Mouse (Mus musculus) heart, embryonic 12.5 days (tissue): ENCODE results near the gene Rac2. TPM values are rescaled to one million over a fixed set of nuclear protein-coding genes. Genes with fewer than 3 reads are reported as not detected.

Source experiments
- ATAC-seq: fragments of 200-750 bp; cut with Nextera tagmentation; 2 replicates; pipeline ENCODE4 v1.8.0; 2017; ENCODE audit warnings: moderate TSS enrichment, moderate library complexity; ENCODE audit not compliant: insufficient number of reproducible peaks, low FRiP score
- H3K27ac ChIP-seq: fragments of 300-500 bp; sonication (generic); 2 replicates; pipeline ENCODE4 v1.5.1; 2016; ENCODE audit warnings: mild to moderate bottlenecking, moderate library complexity; ENCODE audit not compliant: poor library complexity, severe bottlenecking
- H3K27me3 ChIP-seq: fragments of 300-500 bp; sonication (generic); replicated peaks from 2 replicates; pipeline ENCODE4 v1.6.1; 2016; ENCODE audit warnings: mild to moderate bottlenecking, moderate library complexity
- H3K36me3 ChIP-seq: fragments of 300-500 bp; sonication (generic); 2 replicates; pipeline ENCODE4 v1.6.1; 2016; ENCODE audit warnings: mild to moderate bottlenecking, moderate library complexity
- H3K4me1 ChIP-seq: fragments of 300-500 bp; sonication (generic); replicated peaks from 2 replicates; pipeline ENCODE4 v1.6.1; 2016; ENCODE audit warnings: mild to moderate bottlenecking
- H3K4me2 ChIP-seq: fragments of 300-500 bp; sonication (generic); 2 replicates; pipeline ENCODE4 v1.6.1; 2016; ENCODE audit warnings: mild to moderate bottlenecking, moderate library complexity
- H3K4me3 ChIP-seq: fragments of 300-500 bp; sonication (generic); 2 replicates; pipeline ENCODE4 v1.5.1; 2016; ENCODE audit warnings: mild to moderate bottlenecking
- H3K9ac ChIP-seq: fragments of 300-500 bp; sonication (generic); 2 replicates; pipeline ENCODE4 v1.6.1; 2016; ENCODE audit warnings: mild to moderate bottlenecking, moderate library complexity
- H3K9me3 ChIP-seq: fragments of 300-500 bp; sonication (generic); replicated peaks from 2 replicates; pipeline ENCODE4 v1.6.1; 2016; ENCODE audit warnings: mild to moderate bottlenecking, moderate library complexity
- WGBS: fragments of 180-500 bp; shearing (Covaris S2); methylation state at CpG from one replicate; pipeline ENCODE4 v1.1.7; 2016; 5-methylcytosine and 5-hydroxymethylcytosine counted together
- polyA plus RNA-seq: library from polyadenylated mRNA; unstranded; fragments of >200 nt; fragmentation: Nextera tagmentation; extraction: Ambion mirVana; gene quantifications from 2 replicates; pipeline ENCODE4 v1.2.1, GENCODE M21; 2016

The Rac2 gene
- polyA plus RNA-seq, 1 experiment from 2014 or later: 6.9 TPM

GRCm38 (mm10) chr15:78531901-78532469 lies 40.6 kb downstream of the Rac2 start:
- H3K9ac ChIP-seq: peak overlapping the region; percentile 72
- under 1% methylated on average over 25 of the region's 25 CpGs for WGBS
- peak overlapping the region; percentile 62 for H3K4me2 ChIP-seq
- H3K4me1 ChIP-seq: peaks cover 45% of the 10 kb centered on the region
- H3K36me3 ChIP-seq: no peaks in the 10 kb centered on the region
- H3K9me3 ChIP-seq: no peaks in the 10 kb centered on the region
- no peaks in the 10 kb centered on the region for H3K27me3 ChIP-seq
- H3K4me3 ChIP-seq: peak overlapping the region; percentile 36
- ATAC-seq: peak; percentile 66
- peak overlapping the region; percentile 86 for H3K27ac ChIP-seq

- Histone ChIP-seq H3K4me1 (peaks cover 45% of the 10 kb centered on the region), H3K4me2 (peak overlapping the region; percentile 62), H3K27me3 (no peaks in the 10 kb centered on the region), H3K36me3 (no peaks in the 10 kb centered on the region; the same call in 1 of the 2 replicates), H3K9ac (peak overlapping the region; percentile 72), H3K9me3 (no peaks in the 10 kb centered on the region), H3K27ac (peak overlapping the region; percentile 86), H3K4me3 (0 out of 2 replicates have a peak overlapping the region, but pooled peaks have one; percentile 36)
- no peak for ATAC-seq
- 71% methylated on average over 4 of the region's 4 CpGs for WGBS
Observed at GRCm38 (mm10) chr15:78531451-78531720, 41.2 kb downstream of the Rac2 start.

- no peaks in the 10 kb centered on the region; the same call in 1 of the 2 replicates for H3K36me3 ChIP-seq
- peaks cover 45% of the 10 kb centered on the region for H3K4me1 ChIP-seq
- peak within 1 kb of the TSS; percentile 62 for H3K4me2 ChIP-seq
- peak within 1 kb of the TSS; percentile 86 for H3K27ac ChIP-seq
- H3K4me3 ChIP-seq: peak within 1 kb of the TSS; percentile 36
- peak within 1 kb of the TSS; percentile 72 for H3K9ac ChIP-seq
- no peak for ATAC-seq
- H3K9me3 ChIP-seq: no peaks in the 10 kb centered on the region
- WGBS: 64% methylated on average over 17 of the region's 17 CpGs
- no peaks in the 10 kb centered on the region for H3K27me3 ChIP-seq
Observed at GRCm38 (mm10) chr15:78530671-78531450, 41.7 kb downstream of the Rac2 start, which contains the start of gene C1qtnf6. Gene C1qtnf6, minus strand, starts transcription at chr15:78531416.

GRCm38 (mm10) chr15:78530141-78530540 lies 42.4 kb downstream of the Rac2 start:
- Histone ChIP-seq H3K4me2 (peak overlapping the region; percentile 72), H3K36me3 (peaks cover 3% of the 10 kb centered on the region; the same call in 1 of the 2 replicates), H3K9ac (peak overlapping the region; percentile 74; the same call in 1 of the 2 replicates), H3K27me3 (no peaks in the 10 kb centered on the region), H3K9me3 (no peaks in the 10 kb centered on the region), H3K27ac (peak overlapping the region; percentile 86), H3K4me3 (no peak overlapping the region; the same call in 1 of the 2 replicates), H3K4me1 (peaks cover 45% of the 10 kb centered on the region)
- ATAC-seq: no peak
- WGBS: 74% methylated on average over 3 of the region's 3 CpGs

DNA sequence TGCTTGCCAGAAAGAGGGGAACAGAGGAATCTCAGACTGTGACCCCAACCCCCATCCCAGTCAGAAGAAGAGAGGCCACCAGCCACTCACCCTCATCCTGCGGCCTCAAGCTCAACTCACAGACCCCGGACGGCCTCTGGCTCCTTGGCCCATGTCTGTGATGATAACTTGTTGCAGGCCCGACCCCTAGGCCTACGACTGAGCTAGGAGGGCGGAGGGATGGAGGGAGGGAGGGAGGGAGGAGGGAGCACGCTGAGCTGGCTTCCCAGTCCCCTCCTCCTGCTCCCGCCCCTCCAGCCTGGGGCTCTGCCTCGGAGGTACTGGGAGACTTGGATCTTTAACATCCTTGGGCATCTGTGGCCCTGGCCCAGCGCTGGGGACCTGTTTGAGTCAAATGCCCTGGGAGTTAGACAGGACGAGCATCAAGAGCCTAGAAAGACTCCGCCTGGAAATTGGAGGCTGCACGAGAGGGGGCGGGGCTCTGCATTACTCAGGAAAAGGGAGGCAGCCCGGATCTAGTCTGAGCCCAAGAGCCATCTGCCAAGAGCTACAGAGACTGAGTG lies 43.1 kb downstream of the Rac2 start:
- H3K9me3 ChIP-seq: no peaks in the 10 kb centered on the region
- peak overlapping the region; percentile 77 for H3K27ac ChIP-seq
- peaks cover 45% of the 10 kb centered on the region for H3K4me1 ChIP-seq
- ATAC-seq: peak; percentile 66
- H3K9ac ChIP-seq: peak overlapping the region; percentile 74
- H3K36me3 ChIP-seq: peaks cover 9% of the 10 kb centered on the region; the same call in 1 of the 2 replicates
- H3K4me3 ChIP-seq: peak overlapping the region; percentile 46
- 2% methylated on average over 15 of the region's 15 CpGs for WGBS
- H3K27me3 ChIP-seq: no peaks in the 10 kb centered on the region
- peak overlapping the region; percentile 72 for H3K4me2 ChIP-seq

- Histone ChIP-seq H3K27ac (peak overlapping the region; percentile 77), H3K36me3 (peaks cover 12% of the 10 kb centered on the region; the same call in 1 of the 2 replicates), H3K4me3 (peak overlapping the region; percentile 46), H3K4me1 (peaks cover 45% of the 10 kb centered on the region), H3K9ac (peak overlapping the region; percentile 74), H3K9me3 (no peaks in the 10 kb centered on the region), H3K4me2 (peak overlapping the region; percentile 72), H3K27me3 (no peaks in the 10 kb centered on the region)
- peak; percentile 3; the same call in 1 of the 2 replicates for ATAC-seq
- 31% methylated on average over 11 of the region's 11 CpGs for WGBS
Observed at GRCm38 (mm10) chr15:78528726-78529411, 43.7 kb downstream of the Rac2 start.

DNA sequence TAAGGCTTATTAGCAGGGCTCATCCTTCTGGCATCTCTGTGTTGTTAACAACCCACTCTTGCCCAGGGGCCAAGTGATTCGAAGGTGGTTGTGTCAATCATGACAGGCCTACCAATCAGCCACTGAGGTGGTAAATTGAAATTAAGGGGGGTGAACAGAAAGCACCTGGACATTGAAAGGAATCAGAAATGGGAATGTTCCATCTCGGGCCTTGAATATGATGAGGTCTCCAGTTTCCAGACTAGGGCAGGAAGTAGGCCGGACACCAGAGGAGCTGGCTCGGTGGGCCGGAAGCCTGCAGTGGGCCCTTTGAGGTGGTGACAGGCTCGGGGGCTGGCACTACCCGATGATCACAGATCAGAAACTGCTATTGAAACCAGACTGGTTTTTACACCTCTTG lies 44.6 kb downstream of the Rac2 start:
- Histone ChIP-seq H3K36me3 (peaks cover 12% of the 10 kb centered on the region; the same call in 1 of the 2 replicates), H3K4me3 (no peak overlapping the region), H3K27me3 (no peaks in the 10 kb centered on the region), H3K9me3 (no peaks in the 10 kb centered on the region), H3K4me1 (peaks cover 45% of the 10 kb centered on the region), H3K4me2 (peak overlapping the region; percentile 72), H3K9ac (no peak overlapping the region), H3K27ac (peak overlapping the region; percentile 77; the same call in 1 of the 2 replicates)
- 54% methylated on average over 7 of the region's 7 CpGs for WGBS
- ATAC-seq: no peak

DNA sequence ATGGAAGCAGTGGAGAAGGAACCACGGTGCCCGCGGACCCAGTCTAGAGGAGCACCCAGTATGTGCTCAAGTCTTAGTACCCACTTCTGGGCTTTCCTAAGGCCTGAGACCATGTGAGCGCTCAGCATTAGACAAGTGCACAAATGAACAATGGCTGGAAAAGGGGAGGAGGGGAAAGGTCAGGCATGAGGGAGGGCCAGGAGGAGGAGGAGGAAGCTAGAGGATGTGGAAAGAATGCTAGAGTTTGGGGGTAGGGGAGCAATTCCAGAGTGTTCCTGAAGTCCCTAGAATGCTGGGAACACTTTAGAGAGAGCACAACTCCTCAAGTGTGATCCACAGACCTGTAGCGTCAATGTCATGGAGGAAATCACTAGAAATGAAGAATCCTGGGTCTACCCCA lies 48.4 kb downstream of the Rac2 start:
- H3K9ac ChIP-seq: no peak overlapping the region
- peaks cover 12% of the 10 kb centered on the region; the same call in 1 of the 2 replicates for H3K36me3 ChIP-seq
- no peaks in the 10 kb centered on the region for H3K9me3 ChIP-seq
- H3K27ac ChIP-seq: no peak overlapping the region
- peaks cover 30% of the 10 kb centered on the region; the same call in 1 of the 2 replicates for H3K4me1 ChIP-seq
- no peak for ATAC-seq
- 84% methylated on average over 5 of the region's 5 CpGs for WGBS
- no peak overlapping the region for H3K4me3 ChIP-seq
- H3K4me2 ChIP-seq: no peak overlapping the region
- H3K27me3 ChIP-seq: no peaks in the 10 kb centered on the region

DNA sequence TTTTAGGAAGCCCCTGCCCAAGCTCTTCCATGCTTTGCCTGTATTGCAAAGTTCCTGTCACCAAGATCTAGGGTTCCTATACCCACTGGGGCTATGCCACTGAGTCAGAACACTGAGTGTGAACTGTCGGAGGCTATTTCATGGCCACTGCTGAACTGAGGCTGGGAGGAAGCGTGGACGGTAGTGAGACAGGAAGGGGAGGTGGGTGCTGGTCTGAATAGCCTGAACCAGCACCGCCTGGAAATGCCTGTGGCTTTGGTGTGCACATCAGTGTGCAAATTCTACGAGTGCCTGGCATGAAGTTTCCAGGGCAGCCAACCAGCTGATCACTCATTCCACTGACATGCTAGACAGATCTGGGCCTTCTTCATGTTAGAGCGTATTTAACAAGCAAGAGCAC lies 50.7 kb downstream of the Rac2 start:
- Histone ChIP-seq H3K4me1 (peaks cover 18% of the 10 kb centered on the region), H3K9me3 (no peaks in the 10 kb centered on the region), H3K27ac (no peak overlapping the region), H3K4me3 (no peak overlapping the region), H3K36me3 (peaks cover 12% of the 10 kb centered on the region; the same call in 1 of the 2 replicates), H3K9ac (no peak overlapping the region), H3K27me3 (no peaks in the 10 kb centered on the region), H3K4me2 (no peak overlapping the region)
- no peak for ATAC-seq
- 61% methylated on average over 6 of the region's 6 CpGs for WGBS

- H3K4me3 ChIP-seq: no peak overlapping the region
- no peak overlapping the region for H3K4me2 ChIP-seq
- peaks cover 12% of the 10 kb centered on the region; the same call in 1 of the 2 replicates for H3K36me3 ChIP-seq
- H3K27me3 ChIP-seq: no peaks in the 10 kb centered on the region
- H3K9ac ChIP-seq: no peak overlapping the region
- no peaks in the 10 kb centered on the region for H3K9me3 ChIP-seq
- no peak overlapping the region for H3K27ac ChIP-seq
- ATAC-seq: no peak
- H3K4me1 ChIP-seq: peaks cover 18% of the 10 kb centered on the region
- 67% methylated on average over 8 of the region's 8 CpGs for WGBS
Observed at GRCm38 (mm10) chr15:78521331-78521730, 51.3 kb downstream of the Rac2 start.
